Mouse (Mus musculus) liver, embryonic 11.5 days (tissue): Measurements from ENCODE around the gene Pnpla7. TPM values are rescaled to one million over a fixed set of nuclear protein-coding genes. Genes with fewer than 3 reads are reported as not detected.

Experiments
- ATAC-seq: fragments of 200-750 bp; cut with Nextera tagmentation; replicated peaks from 2 replicates; pipeline ENCODE4 v1.8.0; 2017; ENCODE audit warnings: moderate number of reproducible peaks, mild to moderate bottlenecking, moderate TSS enrichment, moderate library complexity; ENCODE audit not compliant: low FRiP score
- DNase-seq: peaks from one replicate; pipeline ENCODE4 v3.0.0-alpha.2; 2017; ENCODE audit warnings: low spot score
- H3K27ac ChIP-seq: fragments of 300-500 bp; sonication (generic); 2 replicates; pipeline ENCODE4 v1.5.1; 2014; ENCODE audit warnings: mild to moderate bottlenecking, low read depth, low read length, control low read depth
- H3K27me3 ChIP-seq: fragments of 300-500 bp; sonication (generic); replicated peaks from 2 replicates; pipeline ENCODE4 v1.6.1; 2014; ENCODE audit warnings: low read length, mixed read lengths; ENCODE audit not compliant: control insufficient read depth, insufficient read depth
- H3K36me3 ChIP-seq: fragments of 300-500 bp; sonication (generic); 2 replicates; pipeline ENCODE4 v1.6.1; 2014; ENCODE audit warnings: mild to moderate bottlenecking, low read length, moderate library complexity, mixed read lengths; ENCODE audit not compliant: control insufficient read depth, insufficient read depth
- H3K4me1 ChIP-seq: fragments of 300-500 bp; sonication (generic); replicated peaks from 2 replicates; pipeline ENCODE4 v1.6.1; 2014; ENCODE audit warnings: low read length, mixed read lengths; ENCODE audit not compliant: control insufficient read depth, insufficient read depth
- H3K4me2 ChIP-seq: fragments of 300-500 bp; sonication (generic); 2 replicates; pipeline ENCODE4 v1.6.1; 2014; ENCODE audit warnings: mild to moderate bottlenecking, control low read depth, moderate library complexity
- H3K4me3 ChIP-seq: fragments of 300-500 bp; sonication (generic); 2 replicates; pipeline ENCODE4 v1.5.1; 2014; ENCODE audit warnings: low read depth, low read length, control low read depth
- H3K9ac ChIP-seq: fragments of 300-500 bp; sonication (generic); 2 replicates; pipeline ENCODE4 v1.6.1; 2014; ENCODE audit warnings: low read depth, low read length, control low read depth
- H3K9me3 ChIP-seq: fragments of 300-500 bp; sonication (generic); 2 replicates; pipeline ENCODE4 v1.6.1; 2016; ENCODE audit warnings: low read length, inconsistent platforms, mixed read lengths; ENCODE audit not compliant: control insufficient read depth
- WGBS: fragments of 180-500 bp; shearing (Covaris S2); extraction: QIAGEN DNeasy Blood & Tissue Kit; methylation state at CpG from one replicate; pipeline ENCODE4 v1.1.7; 2014; 5-methylcytosine and 5-hydroxymethylcytosine counted together
- polyA plus RNA-seq: library from polyadenylated mRNA; unstranded; fragments of >200 nt; fragmentation: Nextera tagmentation; extraction: Ambion mirVana; gene quantifications from 2 replicates; pipeline ENCODE4 v1.2.1, GENCODE M21; 2014

The Pnpla7 gene
- polyA plus RNA-seq, 1 experiment from 2014 or later = 24.7 TPM

DNA sequence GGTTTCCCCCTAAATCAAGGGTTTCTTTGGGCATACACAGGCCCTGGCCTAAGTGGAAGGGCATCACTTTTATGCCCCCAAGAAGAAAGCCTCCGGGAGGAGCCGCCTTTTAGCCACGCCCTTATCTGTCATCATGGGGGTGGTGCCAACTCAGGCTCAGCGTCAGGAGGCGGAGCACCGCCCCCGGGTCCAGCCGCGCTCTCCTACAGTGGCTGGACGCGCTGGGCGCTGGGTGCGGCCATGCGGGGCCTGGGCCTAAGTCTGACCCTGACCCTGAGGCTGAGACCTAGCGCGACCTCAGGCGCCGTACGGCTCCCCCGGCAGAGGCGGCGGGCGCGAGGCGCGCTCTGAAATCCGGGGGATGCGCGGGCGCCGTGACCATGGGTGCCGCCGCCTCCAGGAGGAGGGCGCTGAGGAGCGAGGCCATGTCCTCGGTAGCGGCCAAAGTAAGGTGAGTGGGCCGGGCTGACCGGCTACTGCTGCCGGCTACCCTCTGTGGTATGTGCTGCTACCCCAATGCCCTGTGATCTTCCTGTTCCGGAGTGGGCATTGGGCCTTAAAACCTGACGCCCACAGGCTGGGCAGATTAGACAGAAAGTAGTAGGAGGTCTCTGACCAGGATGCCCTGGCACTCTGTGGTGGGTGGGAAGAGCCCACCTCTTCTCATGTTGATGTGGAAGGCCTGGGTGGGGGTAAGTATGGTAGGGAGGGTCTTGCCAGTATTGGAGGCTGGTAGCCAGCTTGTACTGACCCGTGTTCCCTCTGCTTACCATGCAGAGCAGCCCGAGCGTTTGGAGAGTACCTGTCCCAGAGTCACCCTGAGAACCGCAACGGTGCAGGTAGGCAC lies 78.6 kb downstream of the Pnpla7 start, which contains the start of gene Nsmf:
Gene Nsmf, plus strand, starts transcription at position 135 of the 847 bp plus-strand sequence.
- peak; percentile 83 for DNase-seq
- peak within 1 kb of the TSS; percentile 69 for H3K4me3 ChIP-seq
- H3K4me1 ChIP-seq = peaks cover 31% of the 10 kb centered on the region
- H3K27me3 ChIP-seq = no peaks in the 10 kb centered on the region
- no peak within 1 kb of the TSS for H3K27ac ChIP-seq
- peaks cover 4% of the 10 kb centered on the region; the same call in 1 of the 2 replicates for H3K36me3 ChIP-seq
- H3K9ac ChIP-seq = peak within 1 kb of the TSS; percentile 65
- no peaks in the 10 kb centered on the region for H3K9me3 ChIP-seq
- ATAC-seq = peak; percentile 89
- peak within 1 kb of the TSS; percentile 92 for H3K4me2 ChIP-seq
- 6% methylated on average over 47 of the region's 47 CpGs for WGBS

DNA sequence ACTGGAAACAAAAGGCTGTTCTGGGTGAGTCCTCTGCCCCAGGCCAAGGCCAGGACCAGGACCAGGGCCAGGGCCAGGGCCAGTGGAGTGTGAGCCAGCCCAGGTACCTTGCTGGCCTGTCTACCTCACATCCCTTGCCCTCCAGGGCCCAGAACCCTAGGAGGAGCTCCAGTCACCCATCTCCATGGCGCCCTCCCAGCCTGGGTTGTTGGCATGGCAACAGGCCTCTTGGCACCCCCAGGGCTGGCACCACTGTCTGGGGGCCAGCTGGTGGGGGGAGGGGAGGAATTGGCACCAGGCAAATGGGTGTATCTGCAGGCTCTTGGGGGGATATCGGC lies 79.2 kb downstream of the Pnpla7 start:
- DNase-seq (peak; percentile 36), ATAC-seq (no peak)
- Histone ChIP-seq H3K27ac (no peak overlapping the region; the same call in 1 of the 2 replicates), H3K36me3 (peaks cover 4% of the 10 kb centered on the region; the same call in 1 of the 2 replicates), H3K4me2 (peak overlapping the region; percentile 92), H3K4me1 (peaks cover 32% of the 10 kb centered on the region), H3K4me3 (peak overlapping the region; percentile 69), H3K9me3 (no peaks in the 10 kb centered on the region), H3K27me3 (no peaks in the 10 kb centered on the region), H3K9ac (peak overlapping the region; percentile 65)
- 66% methylated on average over 2 of the region's 2 CpGs for WGBS

DNA sequence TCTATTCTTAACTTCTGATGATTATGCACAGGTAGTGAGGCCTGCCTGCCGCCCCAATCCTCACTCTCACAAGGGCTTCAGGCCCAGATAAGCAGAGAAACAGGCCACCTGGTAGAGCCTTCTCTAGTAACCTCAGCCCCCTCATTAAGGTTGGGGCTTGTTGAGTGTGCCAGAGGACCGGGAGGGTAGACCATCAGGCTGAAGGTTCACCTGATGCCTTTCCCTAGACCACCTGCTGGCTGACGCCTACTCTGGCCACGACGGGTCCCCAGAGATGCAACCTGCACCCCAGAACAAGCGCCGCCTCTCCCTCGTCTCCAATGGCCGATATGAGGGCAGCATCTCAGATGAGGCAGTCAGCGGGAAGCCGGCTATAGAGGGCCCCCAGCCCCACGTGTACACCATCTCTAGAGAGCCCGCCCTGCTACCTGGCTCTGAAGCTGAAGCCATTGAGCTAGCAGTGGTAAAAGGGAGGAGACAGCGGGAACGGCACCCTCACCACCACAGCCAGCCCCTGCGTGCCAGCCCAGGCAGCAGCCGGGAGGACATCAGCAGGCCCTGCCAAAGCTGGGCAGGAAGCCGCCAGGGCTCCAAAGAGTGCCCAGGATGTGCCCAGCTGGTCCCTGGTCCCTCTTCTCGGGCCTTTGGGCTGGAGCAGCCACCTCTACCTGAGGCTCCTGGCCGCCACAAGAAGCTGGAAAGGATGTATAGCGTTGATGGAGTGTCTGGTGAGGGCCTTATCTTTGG lies 79.7 kb downstream of the Pnpla7 start:
- WGBS = 87% methylated on average over 21 of the region's 21 CpGs
- Histone ChIP-seq H3K4me1 (peaks cover 32% of the 10 kb centered on the region), H3K4me2 (peak overlapping the region; percentile 92), H3K9ac (peak overlapping the region; percentile 65; the same call in 1 of the 2 replicates), H3K27ac (no peak overlapping the region; the same call in 1 of the 2 replicates), H3K9me3 (no peaks in the 10 kb centered on the region), H3K36me3 (peaks cover 4% of the 10 kb centered on the region; the same call in 1 of the 2 replicates), H3K4me3 (peak overlapping the region; percentile 69; the same call in 1 of the 2 replicates), H3K27me3 (no peaks in the 10 kb centered on the region)
- no peak for ATAC-seq
- peak; percentile 32 for DNase-seq

GRCm38 (mm10) chr2:25058926-25059325 lies 83.1 kb downstream of the Pnpla7 start:
- H3K9me3 ChIP-seq = no peaks in the 10 kb centered on the region
- ATAC-seq (no peak), DNase-seq (no peak)
- no peak overlapping the region for H3K4me3 ChIP-seq
- H3K27ac ChIP-seq = no peak overlapping the region
- 90% methylated on average over 7 of the region's 7 CpGs for WGBS
- H3K4me2 ChIP-seq = no peak overlapping the region
- H3K4me1 ChIP-seq = peaks cover 31% of the 10 kb centered on the region
- no peak overlapping the region for H3K9ac ChIP-seq
- no peaks in the 10 kb centered on the region for H3K27me3 ChIP-seq
- peaks cover 4% of the 10 kb centered on the region; the same call in 1 of the 2 replicates for H3K36me3 ChIP-seq

- H3K36me3 ChIP-seq = no peaks in the 10 kb centered on the region
- H3K4me1 ChIP-seq = peaks cover 8% of the 10 kb centered on the region; the same call in 1 of the 2 replicates
- no peak for DNase-seq
- H3K4me3 ChIP-seq = no peak overlapping the region
- WGBS = 85% methylated on average over 5 of the region's 5 CpGs
- no peak overlapping the region for H3K9ac ChIP-seq
- no peak for ATAC-seq
- no peaks in the 10 kb centered on the region for H3K9me3 ChIP-seq
- no peak overlapping the region for H3K4me2 ChIP-seq
- no peaks in the 10 kb centered on the region for H3K27me3 ChIP-seq
- no peak overlapping the region for H3K27ac ChIP-seq
These were observed 87.7 kb downstream of the Pnpla7 start for GRCm38 (mm10) chr2:25063523-25063922.

GRCm38 (mm10) chr2:25064285-25064684 lies 88.5 kb downstream of the Pnpla7 start:
- H3K36me3 ChIP-seq = no peaks in the 10 kb centered on the region
- H3K4me3 ChIP-seq = no peak overlapping the region
- H3K27me3 ChIP-seq = no peaks in the 10 kb centered on the region
- no peak overlapping the region for H3K4me2 ChIP-seq
- H3K4me1 ChIP-seq = peaks cover 2% of the 10 kb centered on the region; the same call in 1 of the 2 replicates
- 33% methylated on average over 1 of the region's 1 CpGs for WGBS
- no peak overlapping the region for H3K27ac ChIP-seq
- ATAC-seq = peak; percentile 44; the same call in 1 of the 2 replicates
- no peak overlapping the region for H3K9ac ChIP-seq
- no peaks in the 10 kb centered on the region for H3K9me3 ChIP-seq
- no peak for DNase-seq

DNA sequence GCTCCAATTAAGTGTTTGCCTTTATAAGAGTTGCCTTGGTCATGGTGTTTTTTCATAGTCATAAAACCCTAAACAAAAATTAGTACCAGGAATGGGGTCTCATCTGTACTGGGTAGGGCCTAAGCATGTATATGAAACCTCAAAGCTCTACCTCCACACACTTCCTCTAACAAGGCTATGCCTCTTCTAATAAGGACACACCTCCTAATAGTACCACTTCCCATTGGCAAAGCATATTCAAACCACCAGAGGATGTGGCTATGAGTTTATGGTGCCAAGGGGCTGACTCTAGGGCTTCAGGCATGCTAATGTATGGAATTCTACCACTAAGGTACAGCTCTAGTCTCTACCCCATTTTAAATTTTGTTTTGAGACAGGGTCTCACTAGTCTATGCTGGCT lies 89.7 kb downstream of the Pnpla7 start:
- ATAC-seq (no peak), DNase-seq (no peak)
- Histone ChIP-seq H3K4me3 (no peak overlapping the region), H3K4me1 (no peaks in the 10 kb centered on the region), H3K27me3 (no peaks in the 10 kb centered on the region), H3K9ac (no peak overlapping the region), H3K9me3 (no peaks in the 10 kb centered on the region), H3K27ac (no peak overlapping the region), H3K4me2 (no peak overlapping the region), H3K36me3 (no peaks in the 10 kb centered on the region)

DNA sequence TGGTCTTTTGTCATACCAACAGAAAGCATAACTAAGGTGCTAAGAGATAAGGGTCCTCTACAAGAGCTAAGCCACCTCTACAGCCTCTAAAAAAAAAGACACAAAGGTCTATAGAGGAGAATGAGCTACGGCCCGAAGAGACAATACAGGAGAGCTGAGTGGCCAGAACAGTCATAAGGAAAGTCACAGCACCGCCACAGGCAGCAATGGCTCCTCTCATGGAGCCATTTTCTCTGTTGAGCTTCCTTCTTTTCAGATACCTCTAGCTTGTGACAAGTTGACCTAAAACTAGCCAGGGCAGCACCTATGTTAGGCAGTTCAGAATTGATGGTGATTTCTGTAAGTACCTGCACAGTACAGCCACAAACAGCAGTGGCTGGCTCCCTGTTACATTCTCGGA lies 90.7 kb downstream of the Pnpla7 start:
- no peak overlapping the region for H3K9ac ChIP-seq
- H3K36me3 ChIP-seq = no peaks in the 10 kb centered on the region
- ATAC-seq = no peak
- H3K4me3 ChIP-seq = no peak overlapping the region
- no peaks in the 10 kb centered on the region for H3K4me1 ChIP-seq
- H3K27me3 ChIP-seq = no peaks in the 10 kb centered on the region
- no peak overlapping the region for H3K4me2 ChIP-seq
- WGBS = 78% methylated on average over 4 of the region's 4 CpGs
- H3K27ac ChIP-seq = no peak overlapping the region
- H3K9me3 ChIP-seq = no peaks in the 10 kb centered on the region
- DNase-seq = no peak
